Mouse (Mus musculus) lung, postnatal 25 days (tissue): ENCODE measurements around the gene Gm39566.

Experiments
- DNase-seq: peaks from one replicate; pipeline ENCODE4 v3.0.0; 2022; ENCODE audit warnings: low spot score

The Gm39566 gene

DNA sequence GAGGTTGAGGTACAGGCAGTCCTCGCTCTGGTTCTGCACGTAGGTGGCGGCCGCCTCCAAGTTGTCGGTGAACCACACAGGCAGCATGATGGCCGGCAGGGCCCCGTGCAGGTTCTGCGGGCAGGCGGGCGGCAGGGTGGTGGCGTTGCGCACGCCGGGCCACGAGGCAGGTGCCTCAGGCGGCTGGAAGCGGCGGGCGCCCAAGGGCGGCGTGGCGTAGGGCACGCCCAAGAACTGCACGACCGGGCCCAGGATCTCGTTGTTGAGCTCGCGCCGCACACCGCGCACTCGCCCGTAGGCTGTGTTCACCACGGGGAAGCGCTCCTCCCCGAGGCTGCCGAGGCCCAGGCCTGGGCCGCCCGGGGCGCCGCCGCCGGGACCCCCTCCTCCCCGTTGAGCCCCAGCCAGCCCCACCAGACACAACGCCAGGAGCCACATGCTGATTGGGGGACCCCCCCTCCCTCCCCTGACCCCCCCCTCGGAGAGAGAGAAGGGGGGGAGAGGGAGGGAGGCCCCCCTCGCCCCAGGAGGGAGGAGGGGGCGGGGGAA, 19.0 kb upstream of the Gm39566 start:
- DNase-seq = peak; percentile 29

DNA sequence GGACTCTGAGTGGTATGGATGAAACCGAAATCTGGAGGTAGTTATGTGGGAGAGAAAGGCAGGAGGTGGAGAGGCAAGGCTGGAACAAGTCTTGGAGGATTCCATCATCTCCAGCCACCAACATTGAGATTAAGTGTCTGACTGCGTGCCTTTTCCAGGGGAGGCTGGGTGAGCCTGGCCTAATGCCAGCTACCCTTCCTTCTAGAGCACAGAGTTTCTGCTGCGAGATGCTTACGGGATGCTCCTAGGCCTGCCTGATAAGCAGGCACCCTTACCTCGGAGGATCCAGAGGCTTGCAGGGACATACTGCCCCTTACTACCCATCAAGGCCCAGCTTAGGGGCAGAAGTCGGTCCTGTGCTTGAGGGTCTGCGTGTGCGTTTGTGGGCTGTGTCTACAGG, 18.5 kb upstream of the Gm39566 start:
- no peak for DNase-seq

DNA sequence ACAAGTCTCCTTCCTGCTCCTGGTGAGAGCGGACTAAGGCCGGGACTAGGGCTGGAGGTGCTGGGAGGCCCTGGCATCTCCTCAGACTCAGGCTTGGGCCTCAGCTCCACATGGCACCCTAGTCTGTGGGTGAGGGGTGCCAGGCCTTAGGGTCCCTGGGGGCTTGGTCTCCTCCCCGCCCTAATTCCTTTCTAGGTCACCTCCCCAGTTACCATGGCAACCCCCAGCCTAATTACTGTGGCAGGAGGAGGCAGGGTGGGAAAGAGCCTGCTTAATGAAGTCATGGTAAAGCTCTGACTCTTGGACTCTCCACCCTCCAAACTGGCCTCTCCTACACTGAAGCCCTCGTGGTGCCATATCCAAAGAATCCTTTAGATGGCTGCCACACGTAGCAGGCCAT, 13.7 kb upstream of the Gm39566 start:
- no peak for DNase-seq

DNA sequence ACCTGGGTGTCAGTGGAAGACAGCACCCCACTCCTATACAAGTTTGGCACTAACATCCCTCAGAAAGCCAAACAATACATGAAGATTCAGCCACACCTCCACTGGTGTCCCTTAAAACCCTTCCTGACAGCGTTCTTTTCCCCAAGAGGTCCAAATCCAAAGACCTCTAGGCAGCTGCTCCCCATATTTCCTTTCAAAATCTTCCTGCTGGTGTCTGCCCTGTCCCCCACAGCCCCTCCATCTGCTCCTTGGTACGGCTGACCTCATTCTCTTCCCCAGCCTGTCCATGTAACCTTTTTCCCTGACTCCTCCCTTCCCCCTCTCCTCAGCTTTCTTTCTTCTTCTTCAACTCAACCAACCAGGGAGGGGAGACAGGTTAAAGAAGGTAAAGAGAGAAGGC, 8.4 kb upstream of the Gm39566 start:
- no peak for DNase-seq

DNA sequence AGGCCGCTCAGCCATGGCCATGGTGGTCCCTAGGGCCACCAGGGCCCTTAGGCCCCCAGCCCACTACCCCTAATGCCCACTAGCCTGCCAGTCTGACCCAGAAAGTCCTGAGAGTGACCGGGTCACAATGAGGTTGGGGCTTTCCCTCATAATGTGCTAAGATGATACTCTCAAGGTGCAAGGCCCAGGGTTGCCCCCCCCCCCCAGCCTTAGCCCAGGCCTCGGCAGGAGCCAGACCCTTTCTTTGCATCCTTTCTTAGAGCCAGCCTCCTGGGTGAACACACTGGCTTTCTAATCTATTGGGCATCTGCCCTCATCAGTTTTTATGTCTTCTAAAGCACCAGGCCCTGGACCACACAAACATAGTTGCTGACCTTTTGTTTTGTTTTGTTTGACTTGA, 7.0 kb upstream of the Gm39566 start, which contains the start of gene Spem1:
Gene Spem1, minus strand, starts transcription at position 101 of the 400 bp plus-strand sequence.
- no peak for DNase-seq

DNA sequence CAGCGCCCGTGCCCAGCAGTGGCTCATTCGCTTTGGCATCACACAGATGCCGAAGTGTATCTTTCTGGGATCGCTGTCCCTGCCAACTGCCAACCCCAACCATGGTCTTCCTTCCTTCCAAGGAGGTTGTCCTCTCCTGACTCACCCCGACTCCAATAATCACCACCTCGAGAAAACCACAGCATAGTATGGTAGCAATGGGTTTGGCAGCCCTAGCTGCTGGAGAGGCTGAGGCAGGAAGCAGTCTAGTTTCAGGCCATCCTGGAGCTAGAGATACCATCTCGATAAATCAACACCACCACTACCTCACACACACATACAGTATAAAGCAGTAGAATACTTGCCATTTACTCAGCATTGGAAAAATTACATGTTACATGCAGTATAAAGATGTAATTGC, 3.8 kb upstream of the Gm39566 start:
- DNase-seq = no peak

DNA sequence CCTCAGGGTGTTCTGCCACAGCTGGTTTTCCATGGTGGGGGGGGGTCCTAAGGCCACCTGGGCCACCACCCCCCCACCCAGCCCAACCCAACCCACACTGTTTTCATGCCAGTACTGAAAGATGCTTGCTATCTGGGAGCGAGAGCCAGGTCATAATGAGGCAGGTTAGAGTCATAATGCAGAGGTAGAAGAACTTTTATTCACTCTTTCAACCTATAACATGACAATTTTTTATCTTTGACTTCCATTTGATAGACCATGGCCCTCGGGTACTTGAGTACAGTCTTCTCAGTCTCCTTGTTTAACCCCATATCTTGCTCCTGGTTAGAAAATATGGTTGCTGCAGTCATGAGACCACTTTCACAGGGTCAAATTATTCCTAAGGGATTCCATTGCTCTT, 3.3 kb upstream of the Gm39566 start, which contains the start of gene Spem2:
Gene Spem2, minus strand, starts transcription at position 101 of the 400 bp plus-strand sequence.
- no peak for DNase-seq

DNA sequence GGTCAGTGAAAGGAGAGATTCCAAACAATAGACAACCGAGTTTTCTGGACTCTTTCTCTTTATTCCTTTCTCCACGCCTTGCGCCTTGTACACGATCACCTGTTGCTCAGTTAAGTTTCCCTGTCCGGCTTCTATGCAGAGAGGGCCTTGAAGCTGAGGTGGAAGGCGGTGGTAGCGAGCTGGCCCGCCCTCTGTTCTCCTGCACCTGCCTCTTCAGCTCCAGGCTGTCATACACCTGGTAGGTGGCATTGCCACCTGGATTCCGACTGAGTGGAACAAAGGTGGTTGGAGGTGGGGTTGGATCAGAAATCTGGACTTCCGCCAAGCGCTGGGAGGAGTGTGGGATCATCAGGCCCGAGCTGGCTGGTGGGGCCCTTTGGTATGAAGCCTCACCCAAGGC, 1.4 kb upstream of the Gm39566 start:
- DNase-seq = no peak

DNA sequence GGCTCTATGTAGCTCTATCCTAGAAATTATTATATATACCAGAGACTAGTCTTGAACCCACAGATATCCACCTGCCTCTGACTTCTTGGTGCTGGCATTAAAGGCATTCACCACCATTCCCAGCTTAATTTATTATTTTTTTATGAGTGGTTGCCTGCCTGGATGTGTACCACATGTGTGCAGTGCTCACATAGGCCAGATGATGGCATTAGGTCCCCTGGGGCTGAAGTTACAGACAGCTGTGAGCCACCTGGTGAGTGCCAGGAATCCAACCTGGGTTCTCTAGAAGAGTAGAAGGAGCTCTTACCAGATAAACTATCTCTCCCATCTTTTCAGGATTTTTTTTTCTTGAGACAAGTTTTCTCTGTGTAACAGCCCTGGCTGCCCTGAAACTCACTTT, 4.8 kb downstream of the Gm39566 start:
- no peak for DNase-seq

DNA sequence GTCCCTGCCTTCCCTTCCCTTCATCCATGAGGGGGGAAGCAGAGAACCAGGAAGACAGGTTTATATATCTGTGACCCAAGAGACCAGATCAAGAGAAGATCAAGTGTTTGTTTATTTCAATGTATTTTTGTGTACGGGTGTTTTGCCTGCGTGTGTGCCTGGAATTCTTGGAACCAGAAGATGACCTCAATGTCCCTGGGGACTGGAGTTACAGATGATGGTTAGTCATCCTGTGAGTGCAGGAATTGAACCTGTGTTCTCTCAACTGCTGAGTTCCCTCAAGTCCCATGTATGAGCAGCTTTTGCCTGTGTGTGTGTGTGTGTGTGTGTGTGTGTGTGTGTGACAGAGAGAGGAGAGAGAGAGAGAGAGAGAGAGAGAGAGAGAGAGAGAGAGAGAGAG, 7.5 kb downstream of the Gm39566 start:
- no peak for DNase-seq

DNA sequence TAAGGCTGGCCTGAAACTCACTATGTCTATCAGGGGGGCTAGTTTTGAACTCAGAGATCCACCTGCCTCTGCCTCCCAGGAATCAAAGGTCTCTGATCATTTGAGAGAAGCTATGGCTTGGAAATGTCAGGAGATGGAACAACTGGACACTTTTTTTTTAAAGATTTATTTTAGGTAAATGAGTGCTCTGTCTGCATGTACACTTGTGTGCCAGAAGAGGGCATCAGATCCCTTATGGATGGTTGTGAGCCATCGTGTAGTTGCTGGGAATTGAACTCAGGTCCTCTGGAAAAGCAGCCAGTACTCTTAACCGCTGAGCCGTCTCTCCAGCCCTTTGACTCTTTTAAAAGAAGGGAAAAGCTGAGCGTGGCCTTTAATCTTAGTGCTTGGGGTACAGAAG, 8.7 kb downstream of the Gm39566 start:
- no peak for DNase-seq

DNA sequence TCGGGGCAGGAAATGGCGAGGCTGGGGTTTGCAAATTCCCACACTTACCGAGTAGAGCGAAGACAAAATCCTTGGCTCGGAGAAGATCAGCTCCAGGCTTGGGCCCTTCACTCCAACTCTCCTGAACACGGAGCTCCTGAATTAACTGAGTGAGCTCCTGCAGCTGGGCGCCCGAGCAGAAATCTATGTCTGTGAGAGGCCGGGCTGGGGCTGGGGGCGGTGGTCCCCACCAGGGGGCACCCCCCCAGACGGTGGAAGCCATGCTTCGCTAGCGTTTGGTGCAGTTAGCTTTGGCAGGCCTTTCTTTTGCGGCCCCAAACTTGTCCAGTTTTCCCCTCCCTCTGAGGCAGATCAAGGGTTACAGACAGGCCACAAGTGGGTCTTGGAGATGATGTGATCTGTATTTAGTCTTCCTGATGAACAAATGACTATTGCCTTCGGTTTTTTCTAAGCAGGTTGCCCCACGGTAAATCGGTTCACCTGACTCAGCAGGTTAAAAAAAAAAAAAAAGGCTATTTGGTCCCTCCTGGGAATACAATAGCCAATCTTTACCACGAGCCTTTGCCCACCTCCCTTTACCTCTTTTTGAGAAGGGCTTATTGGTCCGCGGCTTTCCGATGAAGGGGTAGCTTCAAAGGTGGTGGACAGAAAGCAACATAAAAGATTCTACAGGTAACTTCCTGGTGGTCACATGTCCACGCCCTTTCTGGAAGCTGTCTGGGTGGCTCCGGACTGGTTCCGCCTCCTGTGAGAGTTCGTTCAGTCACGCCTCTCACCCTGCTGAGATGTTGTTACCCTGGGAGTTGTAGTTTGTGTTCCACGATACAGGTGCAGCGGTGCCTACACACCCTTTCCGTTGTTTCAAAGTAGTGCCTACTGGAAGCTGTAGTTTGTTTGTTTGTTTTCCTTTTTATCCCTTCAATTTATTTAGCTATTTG, 9.9 kb downstream of the Gm39566 start, which contains the start of gene Tmem102:
Gene Tmem102, minus strand, starts transcription at position 653 of the 938 bp plus-strand sequence.
- peak; percentile 84 for DNase-seq

DNA sequence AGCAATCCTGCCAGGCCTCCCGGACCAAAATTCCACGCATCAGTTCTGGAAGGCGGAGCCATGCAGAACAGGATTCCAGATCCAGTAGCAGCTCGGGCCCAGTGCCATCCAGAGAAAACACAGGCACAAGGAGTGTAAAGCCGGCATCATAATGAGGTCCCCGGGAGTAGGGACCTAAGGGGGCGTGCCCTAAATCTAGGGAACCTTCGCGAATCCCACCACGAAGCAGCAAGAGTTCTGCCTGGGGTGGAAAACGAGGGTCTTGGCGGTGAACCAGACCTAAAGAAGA, 10.5 kb downstream of the Gm39566 start:
- peak; percentile 32 for DNase-seq

DNA sequence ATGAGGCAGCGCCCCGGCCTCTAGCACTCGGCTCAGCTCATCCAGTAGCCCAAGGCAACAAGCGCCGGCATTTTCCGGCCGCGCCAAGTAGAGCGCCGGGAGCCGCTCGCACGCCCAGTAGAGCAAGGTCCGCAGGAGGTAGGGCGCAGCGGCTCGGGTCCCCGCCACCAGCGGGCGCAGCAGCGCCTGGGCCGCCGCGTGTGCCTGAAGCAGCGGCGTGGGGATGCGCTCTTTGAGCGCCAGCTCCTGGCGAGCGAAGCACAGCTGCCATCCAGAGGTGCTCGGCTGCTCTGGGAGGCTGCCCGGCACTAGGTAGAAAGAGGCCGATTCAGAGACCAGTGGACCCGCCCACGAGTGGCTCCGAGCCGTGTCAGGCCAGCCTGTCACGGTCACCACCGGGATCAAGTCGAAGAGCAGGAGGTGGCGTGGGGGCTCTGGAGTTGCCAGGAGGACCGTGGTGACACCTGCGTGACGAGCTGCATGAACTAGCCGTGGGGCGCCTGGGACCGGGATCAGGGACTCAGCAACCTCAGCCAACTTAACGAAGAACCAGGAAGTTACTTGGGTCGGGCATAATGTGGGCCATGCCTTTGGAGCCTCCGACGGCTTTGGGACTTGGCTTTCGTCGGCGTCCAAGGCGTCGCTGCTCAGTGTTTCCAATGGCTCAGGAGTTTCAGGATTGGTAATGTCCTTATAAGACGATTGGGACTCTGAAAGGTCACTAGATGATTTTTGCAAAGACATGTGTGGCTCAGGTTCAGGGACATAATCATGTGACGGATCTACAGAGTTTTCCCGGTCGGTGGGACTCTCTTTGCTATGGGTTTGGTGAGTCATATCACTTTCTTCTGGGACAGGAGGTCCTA, 11.1 kb downstream of the Gm39566 start:
- DNase-seq = peak; percentile 78

DNA sequence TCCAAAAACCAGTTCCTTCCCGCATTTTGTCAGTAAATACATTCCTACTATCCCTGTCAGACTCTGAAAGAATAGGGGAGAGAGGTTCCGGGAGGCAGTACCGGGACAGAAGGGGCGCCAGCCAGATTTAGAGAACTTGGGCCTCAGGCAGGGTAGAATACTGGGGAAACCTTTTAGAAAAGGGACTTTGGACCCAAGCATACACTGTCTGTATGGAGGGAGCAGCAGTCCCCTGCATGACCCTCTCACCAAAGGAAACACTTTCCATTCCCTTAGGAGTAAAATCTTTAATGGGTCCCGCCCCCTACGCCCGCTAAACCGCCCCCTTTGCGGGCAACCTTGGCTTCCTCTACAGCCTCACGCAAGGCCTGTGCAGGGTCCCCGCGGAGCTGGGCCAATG, 11.8 kb downstream of the Gm39566 start:
- no peak for DNase-seq

DNA sequence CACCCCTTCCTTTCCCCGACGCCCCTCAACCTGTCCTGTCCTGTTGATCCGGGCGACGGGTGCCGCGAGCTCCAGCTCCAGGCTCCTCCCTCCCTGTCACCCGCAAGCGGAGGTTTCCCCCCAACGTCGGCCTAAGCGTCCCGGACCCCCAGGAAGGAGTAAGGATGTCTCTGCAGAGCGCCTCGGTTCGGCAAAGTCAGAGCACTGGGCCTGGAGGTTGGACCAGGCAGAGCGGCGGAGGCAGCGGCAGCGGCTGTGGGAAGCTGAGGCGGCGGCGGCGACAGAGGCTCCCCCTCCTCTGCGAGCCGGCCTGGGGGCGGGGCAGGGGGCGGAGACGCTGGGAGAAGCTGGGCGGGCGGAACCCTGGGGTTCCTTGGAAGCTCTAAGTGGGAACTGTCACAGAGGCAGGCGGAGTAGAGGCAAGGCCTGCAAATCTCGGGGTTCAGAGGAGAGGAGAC, 12.4 kb downstream of the Gm39566 start:
- peak; percentile 89 for DNase-seq

DNA sequence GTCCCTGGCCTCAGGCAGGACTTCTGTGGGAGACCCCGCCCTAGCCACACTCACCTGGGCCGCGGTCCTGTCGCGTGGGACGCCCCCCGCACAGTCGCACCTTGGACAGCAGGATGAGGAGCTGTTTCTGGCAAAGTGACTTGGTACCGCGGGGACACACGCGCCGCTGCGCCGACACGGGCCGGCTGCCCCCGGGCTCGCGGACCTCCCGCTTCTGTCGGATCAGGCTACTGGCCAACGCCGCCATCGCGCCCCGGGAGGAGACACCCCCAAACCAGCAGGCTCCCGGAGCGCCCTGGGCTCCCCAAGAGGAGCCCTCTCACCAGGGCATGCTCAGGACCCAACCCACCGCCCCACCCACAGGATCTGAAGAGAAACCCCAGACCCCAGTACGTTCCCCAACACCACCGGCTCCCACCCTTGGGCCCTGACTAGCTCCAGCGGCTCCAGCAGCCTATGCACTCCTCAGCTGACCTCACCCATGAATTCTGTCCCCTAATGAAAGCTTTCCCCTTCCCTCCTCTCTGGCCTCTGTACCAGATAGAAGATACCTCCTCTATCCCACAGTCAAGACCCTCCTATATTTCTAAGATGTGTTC, 13.6 kb downstream of the Gm39566 start, which contains the start of gene Fgf11:
Gene Fgf11, minus strand, starts transcription at position 479 of the 599 bp plus-strand sequence.
- DNase-seq = no peak

DNA sequence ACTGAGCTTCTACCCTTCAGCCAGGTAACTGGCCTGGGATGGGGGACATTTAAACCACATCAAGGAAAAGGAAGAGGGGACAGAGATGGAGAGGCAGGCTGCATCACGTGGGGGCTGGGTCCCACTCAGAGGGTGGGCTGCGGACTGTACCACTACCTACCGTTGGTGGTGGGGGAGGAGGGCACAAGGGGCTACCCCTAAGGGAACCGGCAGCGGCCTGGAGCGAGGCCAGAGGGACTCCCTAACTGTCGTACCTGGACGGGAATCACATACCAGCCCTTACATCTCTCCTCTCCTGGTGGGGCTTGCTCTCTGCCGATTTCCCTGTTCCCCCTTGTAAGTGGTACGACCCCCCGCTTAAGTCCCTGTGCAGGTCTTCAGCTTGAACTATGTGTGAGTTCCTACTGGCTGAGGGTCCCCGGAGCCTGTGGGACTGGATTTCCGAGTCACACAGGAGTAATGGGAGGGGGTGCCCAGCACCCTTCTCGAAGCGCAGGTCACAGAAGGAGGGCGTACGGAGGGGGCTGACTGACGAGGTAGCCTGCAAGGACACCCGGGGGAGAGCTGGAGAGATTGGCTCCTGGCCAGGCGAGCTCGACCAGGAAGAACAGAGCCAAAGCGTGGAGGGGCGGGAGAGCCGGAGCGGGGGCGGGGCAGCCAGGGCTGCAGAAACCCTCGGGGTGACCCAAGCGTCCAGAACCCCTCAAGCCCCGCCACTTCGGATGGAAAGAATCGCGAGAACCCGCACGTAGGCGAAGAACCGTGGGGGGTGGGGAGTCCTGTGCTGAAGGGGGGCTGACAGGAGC, 14.5 kb downstream of the Gm39566 start:
- DNase-seq = no peak

DNA sequence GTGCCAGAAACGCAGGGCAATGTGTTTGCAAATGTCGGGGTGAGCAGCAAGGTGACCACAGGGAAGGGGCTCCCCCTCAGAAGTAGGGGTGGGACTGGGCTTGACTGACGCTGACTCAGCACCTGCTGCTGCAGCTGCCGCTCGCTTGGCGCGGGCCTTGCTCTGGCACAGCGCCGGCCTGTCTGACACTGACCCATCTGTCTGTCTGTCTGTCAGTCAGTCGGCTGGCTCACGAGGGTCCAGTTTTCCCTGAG, 15.0 kb downstream of the Gm39566 start:
- no peak for DNase-seq

DNA sequence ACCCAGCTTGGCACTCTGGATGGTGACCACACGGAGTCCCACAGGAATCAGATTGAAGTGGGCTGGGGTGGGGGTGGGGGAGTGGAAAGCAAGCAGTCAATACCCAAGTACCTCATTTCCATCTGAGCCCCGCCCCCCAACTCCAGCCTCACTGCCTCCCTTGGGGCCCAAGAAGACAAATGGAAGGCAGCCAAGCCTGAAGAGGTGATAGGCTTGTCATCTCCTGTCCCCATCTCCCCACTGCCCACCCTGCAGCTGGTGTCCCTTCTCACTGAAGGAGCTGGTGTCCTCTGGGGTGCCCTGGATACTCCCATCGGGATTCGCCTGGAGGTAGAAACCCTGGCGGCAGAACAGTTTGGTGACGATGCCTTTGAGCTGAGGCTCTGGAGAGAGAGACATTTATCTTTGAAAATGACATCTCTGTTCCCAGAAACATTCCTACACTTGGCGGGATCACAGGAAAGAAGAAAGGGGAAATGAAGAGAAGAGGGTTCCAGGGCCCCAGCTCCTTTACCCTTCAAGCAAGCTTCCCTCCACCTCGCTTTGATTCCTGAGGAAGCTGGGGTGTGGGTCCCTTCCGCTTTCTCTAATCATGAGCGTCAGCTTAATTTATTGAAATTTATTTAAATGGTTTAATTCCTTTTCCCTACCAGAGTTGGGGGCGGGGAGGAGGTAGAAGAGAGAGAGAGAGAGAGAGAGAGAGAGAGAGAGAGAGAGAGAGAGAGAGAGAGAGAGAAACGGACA, 15.5 kb downstream of the Gm39566 start:
- DNase-seq = no peak

DNA sequence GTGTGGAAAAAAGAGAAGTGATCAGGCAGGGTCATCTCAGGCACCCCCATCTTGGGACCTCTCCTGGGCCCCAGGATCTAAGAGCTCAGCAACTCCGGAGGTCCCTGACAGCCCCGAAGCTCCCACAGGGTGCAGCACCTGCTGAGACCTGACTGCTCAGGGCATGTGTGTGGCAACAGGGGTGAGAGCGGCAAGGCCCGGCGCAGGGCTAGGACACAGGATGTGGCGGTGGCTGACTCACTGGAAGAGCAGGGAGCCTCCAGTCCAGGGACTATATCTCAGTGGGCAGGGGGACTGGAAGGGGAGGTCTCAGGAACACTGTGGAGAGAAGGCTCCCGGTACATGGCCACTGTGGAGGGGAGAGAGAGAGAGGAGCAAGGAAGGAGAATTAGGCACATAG, 17.2 kb downstream of the Gm39566 start:
- DNase-seq = no peak
